Mouse (Mus musculus): ENCODE data around the gene Hoxc11. TPM values are rescaled to one million over a fixed set of nuclear protein-coding genes. Genes with fewer than 3 reads are reported as not detected.

Gene Hoxc11
- polyA plus RNA-seq, 1 experiment from 2014 or later = 1.8 TPM

DNA sequence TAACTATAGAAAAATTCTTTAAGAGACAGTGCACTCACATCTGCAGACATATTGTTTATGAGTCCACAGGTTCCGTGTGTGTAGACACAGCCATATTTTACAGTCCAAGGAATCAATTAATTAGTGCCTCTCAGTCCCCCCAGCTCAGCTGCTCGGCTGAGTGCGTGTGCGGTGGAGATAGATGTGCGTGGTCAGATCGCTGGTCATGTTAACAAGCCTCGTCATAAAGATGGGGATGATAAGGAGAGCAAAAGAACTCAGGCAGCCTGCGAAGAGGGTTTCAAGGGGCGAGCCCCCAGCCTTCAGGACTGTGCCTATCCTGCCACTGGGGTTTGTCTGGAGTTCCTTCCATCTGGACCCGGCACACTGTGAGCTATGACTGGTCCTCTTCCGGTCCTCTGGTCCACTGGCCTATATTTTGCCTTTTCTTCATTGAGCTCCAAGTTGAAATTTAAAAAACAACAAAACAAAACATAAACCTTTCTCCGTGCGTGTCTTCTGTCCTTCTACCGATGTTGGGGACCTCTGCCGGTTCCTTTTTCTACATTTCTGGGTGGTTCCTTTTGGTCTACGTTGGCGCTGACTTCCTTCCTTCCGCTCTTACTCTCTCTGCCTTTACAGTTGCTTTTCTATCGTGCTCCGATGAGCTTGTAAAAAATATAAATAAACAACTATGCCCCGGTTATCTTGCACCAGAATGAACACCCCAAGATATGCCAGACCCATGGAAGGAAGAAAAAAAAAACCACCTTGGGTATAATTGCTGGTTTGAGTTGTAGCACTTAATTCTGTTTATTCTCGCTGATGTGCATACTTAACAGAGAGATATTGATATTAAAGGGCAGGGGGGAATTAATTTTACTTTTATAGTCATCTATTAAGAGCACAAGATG lies 8.8 kb upstream of the Hoxc11 start:
- no peak for DNase-seq (ENCODE audit: low spot score)
- 18% methylated on average over 22 of the region's 22 CpGs for WGBS
- H3K9me3 ChIP-seq (replicated peaks; ENCODE audit: low read length) = no peaks in the 10 kb centered on the region
- peaks cover 81% of the 10 kb centered on the region for H3K27me3 ChIP-seq (ENCODE audit: insufficient read depth, low read length)
- H3K4me1 ChIP-seq (replicated peaks; ENCODE audit: insufficient read depth, low read length) = 0 out of 2 replicates have a peak, but pooled peaks cover 4% of the 10 kb centered on the region
- TF ChIP-seq CTCF (IDR thresholded peaks at IDR 0.05; ENCODE audit: low read depth) = no peak
- ATAC-seq (replicated peaks; ENCODE audit: low FRiP score, low read depth) = no peak
- no peak overlapping the region for H3K27ac ChIP-seq
- no peaks in the 10 kb centered on the region for H3K36me3 ChIP-seq (ENCODE audit: insufficient read depth, low read length)
- H3K4me2 ChIP-seq (ENCODE audit: low read length) = no peak overlapping the region
- H3K9ac ChIP-seq (ENCODE audit: low read depth, low read length) = no peak overlapping the region
- no peak overlapping the region for H3K4me3 ChIP-seq (replicated peaks; ENCODE audit: low read depth, low read length)

DNA sequence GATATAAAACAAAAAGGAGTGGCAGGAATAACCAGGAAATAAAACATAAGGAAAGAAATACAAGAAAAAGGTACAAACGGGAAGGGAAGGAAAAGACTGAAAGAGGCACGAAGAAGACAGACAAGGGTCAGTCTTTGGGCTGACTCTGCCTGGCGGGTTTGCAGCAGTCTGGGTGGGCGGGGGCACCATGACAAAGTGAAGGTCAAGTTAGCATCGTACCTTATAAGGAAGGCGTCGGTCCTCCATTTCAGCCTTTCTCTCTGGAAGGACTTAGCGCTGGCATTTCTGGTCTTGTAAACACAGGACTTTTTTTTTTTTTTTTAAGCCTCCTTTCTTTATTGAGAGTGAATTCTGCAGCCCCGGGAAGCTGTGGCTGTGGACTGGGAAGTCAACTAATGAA lies 7.0 kb upstream of the Hoxc11 start:
- TF ChIP-seq CTCF (IDR thresholded peaks at IDR 0.05; ENCODE audit: low read depth) = no peak
- Histone ChIP-seq H3K9me3 (replicated peaks; ENCODE audit: low read length) (no peaks in the 10 kb centered on the region), H3K4me1 (replicated peaks; ENCODE audit: insufficient read depth, low read length) (0 out of 2 replicates have a peak, but pooled peaks cover 4% of the 10 kb centered on the region), H3K4me3 (replicated peaks; ENCODE audit: low read depth, low read length) (no peak overlapping the region), H3K4me2 (ENCODE audit: low read length) (no peak overlapping the region), H3K9ac (ENCODE audit: low read depth, low read length) (no peak overlapping the region), H3K27ac (no peak overlapping the region), H3K27me3 (ENCODE audit: insufficient read depth, low read length) (peaks cover 81% of the 10 kb centered on the region), H3K36me3 (ENCODE audit: insufficient read depth, low read length) (no peaks in the 10 kb centered on the region)
- no peak for ATAC-seq (replicated peaks; ENCODE audit: low FRiP score, low read depth)
- 8% methylated on average over 9 of the region's 9 CpGs for WGBS
- DNase-seq (ENCODE audit: low spot score) = no peak

DNA sequence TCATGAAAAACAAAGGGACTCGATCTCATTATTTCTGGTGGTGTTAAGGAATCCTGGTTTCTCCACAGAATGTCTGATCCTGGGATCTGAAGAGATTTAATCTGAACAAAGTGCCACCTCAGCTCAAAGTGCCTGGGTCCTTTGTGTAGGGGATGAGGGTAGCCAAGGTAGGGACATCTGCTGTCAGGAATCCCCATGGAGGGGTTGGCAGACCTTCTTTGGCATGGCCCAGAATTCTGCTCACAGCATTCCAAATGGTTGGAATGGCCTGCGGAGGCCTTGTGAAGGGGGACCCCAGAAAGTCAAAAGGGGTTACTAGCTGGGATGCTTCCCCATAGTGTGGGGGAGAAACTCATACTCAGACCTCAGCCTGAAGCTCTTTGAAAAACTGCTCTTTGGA lies 5.4 kb upstream of the Hoxc11 start:
- no peak overlapping the region for H3K4me3 ChIP-seq (replicated peaks; ENCODE audit: low read depth, low read length)
- H3K36me3 ChIP-seq (ENCODE audit: insufficient read depth, low read length) = no peaks in the 10 kb centered on the region
- no peak overlapping the region for H3K4me2 ChIP-seq (ENCODE audit: low read length)
- DNase-seq (ENCODE audit: low spot score) = no peak
- no peak for TF ChIP-seq CTCF (IDR thresholded peaks at IDR 0.05; ENCODE audit: low read depth)
- H3K4me1 ChIP-seq (replicated peaks; ENCODE audit: insufficient read depth, low read length) = no peaks in the 10 kb centered on the region
- WGBS = 38% methylated on average over 2 of the region's 2 CpGs
- no peak overlapping the region for H3K27ac ChIP-seq
- no peaks in the 10 kb centered on the region for H3K9me3 ChIP-seq (replicated peaks; ENCODE audit: low read length)
- no peak overlapping the region for H3K9ac ChIP-seq (ENCODE audit: low read depth, low read length)
- H3K27me3 ChIP-seq (ENCODE audit: insufficient read depth, low read length) = peaks cover 80% of the 10 kb centered on the region
- no peak for ATAC-seq (replicated peaks; ENCODE audit: low FRiP score, low read depth)

DNA sequence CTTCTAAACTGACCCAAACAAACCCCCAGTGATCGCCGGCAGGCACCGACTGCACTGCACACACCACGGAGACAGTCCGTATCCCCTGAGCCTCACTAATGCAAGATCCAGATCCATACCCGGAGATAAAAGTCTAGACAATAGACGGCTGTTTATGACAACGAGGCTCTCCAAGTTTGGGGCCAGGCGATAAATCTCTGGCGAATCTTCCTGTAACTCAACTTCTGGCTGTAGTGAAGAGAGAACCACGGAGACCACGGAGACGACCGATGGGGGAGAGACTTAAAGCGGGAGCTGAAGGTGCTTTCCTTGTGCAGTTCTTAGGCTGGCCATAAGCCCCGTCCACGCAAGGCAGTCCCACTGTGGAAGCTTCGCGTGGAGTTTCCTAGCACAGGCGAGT lies 4.5 kb upstream of the Hoxc11 start:
- Histone ChIP-seq H3K4me3 (replicated peaks; ENCODE audit: low read depth, low read length) (no peak overlapping the region), H3K4me1 (replicated peaks; ENCODE audit: insufficient read depth, low read length) (peaks cover 6% of the 10 kb centered on the region; the same call in 1 of the 2 replicates), H3K27me3 (ENCODE audit: insufficient read depth, low read length) (peaks cover 71% of the 10 kb centered on the region), H3K27ac (no peak overlapping the region), H3K4me2 (ENCODE audit: low read length) (no peak overlapping the region), H3K9me3 (replicated peaks; ENCODE audit: low read length) (no peaks in the 10 kb centered on the region), H3K36me3 (ENCODE audit: insufficient read depth, low read length) (no peaks in the 10 kb centered on the region), H3K9ac (ENCODE audit: low read depth, low read length) (no peak overlapping the region)
- TF ChIP-seq CTCF (IDR thresholded peaks at IDR 0.05; ENCODE audit: low read depth) = no peak
- 10% methylated on average over 20 of the region's 20 CpGs for WGBS
- ATAC-seq (replicated peaks; ENCODE audit: low FRiP score, low read depth) (no peak), DNase-seq (ENCODE audit: low spot score) (no peak)

- ATAC-seq (replicated peaks; ENCODE audit: low FRiP score, low read depth) = no peak
- Histone ChIP-seq H3K27me3 (ENCODE audit: insufficient read depth, low read length) (peaks cover 60% of the 10 kb centered on the region), H3K9me3 (replicated peaks; ENCODE audit: low read length) (no peaks in the 10 kb centered on the region), H3K36me3 (ENCODE audit: insufficient read depth, low read length) (no peaks in the 10 kb centered on the region), H3K4me3 (replicated peaks; ENCODE audit: low read depth, low read length) (no peak overlapping the region), H3K9ac (ENCODE audit: low read depth, low read length) (no peak overlapping the region), H3K4me2 (ENCODE audit: low read length) (no peak overlapping the region), H3K27ac (no peak overlapping the region), H3K4me1 (replicated peaks; ENCODE audit: insufficient read depth, low read length) (peaks cover 6% of the 10 kb centered on the region; the same call in 1 of the 2 replicates)
- DNase-seq (ENCODE audit: low spot score) = no peak
- 33% methylated on average over 2 of the region's 2 CpGs for WGBS
- no peak for TF ChIP-seq CTCF (IDR thresholded peaks at IDR 0.05; ENCODE audit: low read depth)
These were observed 3.4 kb upstream of the Hoxc11 start for GRCm38 (mm10) chr15:102950877-102951276.

- no peak for TF ChIP-seq CTCF (IDR thresholded peaks at IDR 0.05; ENCODE audit: low read depth)
- Histone ChIP-seq H3K27ac (no peak overlapping the region), H3K36me3 (ENCODE audit: insufficient read depth, low read length) (no peaks in the 10 kb centered on the region), H3K9ac (ENCODE audit: low read depth, low read length) (no peak overlapping the region), H3K4me1 (replicated peaks; ENCODE audit: insufficient read depth, low read length) (peaks cover 13% of the 10 kb centered on the region), H3K4me3 (replicated peaks; ENCODE audit: low read depth, low read length) (peak overlapping the region; percentile 59), H3K9me3 (replicated peaks; ENCODE audit: low read length) (no peaks in the 10 kb centered on the region), H3K27me3 (ENCODE audit: insufficient read depth, low read length) (peaks cover 34% of the 10 kb centered on the region), H3K4me2 (ENCODE audit: low read length) (peak overlapping the region; percentile 85)
- WGBS = 46% methylated on average over 6 of the region's 6 CpGs
- ATAC-seq (replicated peaks; ENCODE audit: low FRiP score, low read depth) (no peak), DNase-seq (ENCODE audit: low spot score) (no peak)
These were observed 666 bp upstream of the Hoxc11 start for GRCm38 (mm10) chr15:102953561-102953960.

Measured in kidney, postnatal 0 days (tissue).